In genomic region chr5:99348257-99348849, GRCm38 (mm10) we compare ENCODE assay signal across 9 mouse cellular contexts.
A peak's percentile ranks its signal among the peaks of the same experiment; 100 is the strongest.
DNase-seq lines count a peak whose midpoint lies in the region; ATAC-seq and TF ChIP-seq lines count a peak whose summit lies in the region.
"Had no signal": no experiment of that assay in that cellular context is flagged by ENCODE, and none has a peak within 500 bp of the region (broad histone marks: within the 10 kb centered on the region; RNA-seq: fewer than 3 reads in every experiment).

No protein-coding gene starts in this region.

- peak; percentile 70 for ATAC-seq in hindbrain, postnatal 0 days
- ATAC-seq in hindbrain, embryonic 13.5 days (ENCODE audit: low FRiP score) = no peak
- no peak for ATAC-seq in megakaryocyte, adult 5-6 weeks (ENCODE audit: poor library complexity, severe bottlenecking)
- ATAC-seq in hindbrain, embryonic 12.5 days (ENCODE audit: low FRiP score) = no peak

- no peak for TF ChIP-seq CTCF in hindbrain, postnatal 0 days (IDR thresholded peaks at IDR 0.05; ENCODE audit: low read depth)
- TF ChIP-seq CTCF in gastrocnemius, adult 2 months (IDR thresholded peaks at IDR 0.05) = no peak

- 61% methylated on average over 8 of the region's 8 CpGs for WGBS in hindbrain, postnatal 0 days
- 81% methylated on average over 8 of the region's 8 CpGs for WGBS in hindbrain, embryonic 13.5 days
- 88% methylated on average over 8 of the region's 8 CpGs for WGBS in hindbrain, embryonic 12.5 days

- intact Hi-C loops in gastrocnemius, adult 2 months (cut with DNase I) = no loop called here

- H3K27me3 ChIP-seq in hindbrain, postnatal 0 days (ENCODE audit: insufficient read depth, low read length) = no peaks in the 10 kb centered on the region
- H3K27me3 ChIP-seq in hindbrain, embryonic 13.5 days = no peaks in the 10 kb centered on the region
- no peaks in the 10 kb centered on the region for H3K27me3 ChIP-seq in hindbrain, embryonic 12.5 days
- H3K27me3 ChIP-seq: limb, embryonic 12.5 days had no signal

- no peak overlapping the region for H3K27ac ChIP-seq in hindbrain, postnatal 0 days
- H3K27ac ChIP-seq in hindbrain, embryonic 13.5 days = no peak overlapping the region
- no peak overlapping the region for H3K27ac ChIP-seq in gastrocnemius, adult 2 months
- H3K27ac ChIP-seq in hindbrain, embryonic 12.5 days = no peak overlapping the region
- H3K27ac ChIP-seq: limb, embryonic 12.5 days had no signal

- no peak overlapping the region for H3K4me3 ChIP-seq in hindbrain, postnatal 0 days (ENCODE audit: low read length)
- H3K4me3 ChIP-seq in hindbrain, embryonic 13.5 days = no peak overlapping the region
- no peak overlapping the region for H3K4me3 ChIP-seq in gastrocnemius, adult 2 months
- no peak overlapping the region for H3K4me3 ChIP-seq in hindbrain, embryonic 12.5 days
- H3K4me3 ChIP-seq: limb, embryonic 12.5 days had no signal

- peak; percentile 85 for DNase-seq in hindbrain, postnatal 0 days (ENCODE audit: low spot score)
- peak; percentile 75 for DNase-seq in adrenal gland, postnatal 25 days
- peak; percentile 85 for DNase-seq in gastrocnemius, adult 2 months
- peak; percentile 82 to 86 for DNase-seq in kidney, postnatal 25 days
- DNase-seq in natural killer cell, adult 2 months (ENCODE audit: low spot score in 2 of 2) = no peak

- no peaks in the 10 kb centered on the region for H3K9me3 ChIP-seq in hindbrain, postnatal 0 days (ENCODE audit: low read length)
- no peaks in the 10 kb centered on the region for H3K9me3 ChIP-seq in hindbrain, embryonic 13.5 days
- H3K9me3 ChIP-seq in hindbrain, embryonic 12.5 days (replicated peaks) = no peaks in the 10 kb centered on the region
- H3K9me3 ChIP-seq: limb, embryonic 12.5 days had no signal

- H3K36me3 ChIP-seq in hindbrain, postnatal 0 days (ENCODE audit: insufficient read depth, low read length) = no peaks in the 10 kb centered on the region
- no peaks in the 10 kb centered on the region for H3K36me3 ChIP-seq in hindbrain, embryonic 13.5 days
- H3K36me3 ChIP-seq in hindbrain, embryonic 12.5 days = no peaks in the 10 kb centered on the region
- H3K36me3 ChIP-seq: limb, embryonic 12.5 days had no signal

- H3K4me1 ChIP-seq in hindbrain, postnatal 0 days (ENCODE audit: insufficient read depth, low read length) = no peaks in the 10 kb centered on the region
- H3K4me1 ChIP-seq in hindbrain, embryonic 13.5 days (replicated peaks) = no peaks in the 10 kb centered on the region
- H3K4me1 ChIP-seq in hindbrain, embryonic 12.5 days = no peaks in the 10 kb centered on the region

- H3K4me2 ChIP-seq in hindbrain, postnatal 0 days (ENCODE audit: low read depth, low read length) = no peak overlapping the region
- H3K4me2 ChIP-seq in hindbrain, embryonic 13.5 days = no peak overlapping the region
- no peak overlapping the region for H3K4me2 ChIP-seq in hindbrain, embryonic 12.5 days (replicated peaks)
- H3K4me2 ChIP-seq: limb, embryonic 12.5 days had no signal

- H3K9ac ChIP-seq in hindbrain, postnatal 0 days (replicated peaks; ENCODE audit: low read length) = no peak overlapping the region
- H3K9ac ChIP-seq in hindbrain, embryonic 13.5 days = no peak overlapping the region
- H3K9ac ChIP-seq in hindbrain, embryonic 12.5 days = no peak overlapping the region
- H3K9ac ChIP-seq: limb, embryonic 12.5 days had no signal

Comparison
In these comparisons a context has a peak if more than half of its experiments do, and no peak if none do; other contexts are left out.
1. DNase-seq: peak in hindbrain, postnatal 0 days (single experiment), adrenal gland, postnatal 25 days (single experiment), gastrocnemius, adult 2 months (single experiment) and kidney, postnatal 25 days (2 of 2); none in natural killer cell, adult 2 months (0 of 2).